Mouse (Mus musculus) urinary bladder, postnatal 36 days (tissue): ENCODE data around the gene Dnmt3b.
"Not testable (repeated sequence)": the region's sequence is repeated elsewhere in the genome, so short reads cannot be mapped to it uniquely, and the experiment has no call there.

ENCODE experiments used
- DNase-seq, 2 experiments: peaks; one replicate each; pipeline ENCODE4 v3.0.0; 2022; ENCODE audit warnings: low spot score in 2 of 2, mixed read lengths in 1 of 2

Dnmt3b gene

GRCm38 (mm10) chr2:153633259-153633658 is 16.0 kb upstream of the Dnmt3b start:
- DNase-seq = no peak

- no peak for DNase-seq
Observed at GRCm38 (mm10) chr2:153638977-153639680, 10.1 kb upstream of the Dnmt3b start.

- DNase-seq = no peak
Observed at GRCm38 (mm10) chr2:153642496-153642895, 6.8 kb upstream of the Dnmt3b start.

GRCm38 (mm10) chr2:153642999-153643398 is 6.3 kb upstream of the Dnmt3b start:
- DNase-seq = no peak

GRCm38 (mm10) chr2:153648773-153649297 is 415 bp upstream of the Dnmt3b start:
- no peak for DNase-seq

GRCm38 (mm10) chr2:153650014-153650687 is 901 bp downstream of the Dnmt3b start:
- DNase-seq = peak; percentile 3 to 20

GRCm38 (mm10) chr2:153651681-153652080 is 2.4 kb downstream of the Dnmt3b start:
- no peak for DNase-seq

- not testable (repeated sequence) for DNase-seq
Observed at GRCm38 (mm10) chr2:153657659-153658058, 8.4 kb downstream of the Dnmt3b start.

- DNase-seq = no peak
Observed at GRCm38 (mm10) chr2:153660616-153661015, 11.4 kb downstream of the Dnmt3b start.

- no peak for DNase-seq
Observed at GRCm38 (mm10) chr2:153665401-153665800, 16.2 kb downstream of the Dnmt3b start.

- no peak for DNase-seq
Observed at GRCm38 (mm10) chr2:153668754-153669376, 19.6 kb downstream of the Dnmt3b start.

- DNase-seq = no peak
Observed at GRCm38 (mm10) chr2:153670111-153670510, 20.9 kb downstream of the Dnmt3b start.

- no peak for DNase-seq
Observed at GRCm38 (mm10) chr2:153672619-153673018, 23.4 kb downstream of the Dnmt3b start.

- DNase-seq = not testable (repeated sequence)
Observed at GRCm38 (mm10) chr2:153675364-153675763, 26.1 kb downstream of the Dnmt3b start.

GRCm38 (mm10) chr2:153676944-153677343 is 27.7 kb downstream of the Dnmt3b start:
- no peak for DNase-seq

GRCm38 (mm10) chr2:153677550-153677949 is 28.3 kb downstream of the Dnmt3b start:
- DNase-seq = no peak

- no peak for DNase-seq
Observed at GRCm38 (mm10) chr2:153679959-153680358, 30.7 kb downstream of the Dnmt3b start.

- not testable (repeated sequence) for DNase-seq
Observed at GRCm38 (mm10) chr2:153693413-153693812, 44.2 kb downstream of the Dnmt3b start.

- DNase-seq = peak; percentile 19 to 41
Observed at GRCm38 (mm10) chr2:153694462-153695085, 45.3 kb downstream of the Dnmt3b start.

GRCm38 (mm10) chr2:153696352-153696751 is 47.1 kb downstream of the Dnmt3b start, which contains the start of gene Dnmt3c:
TSS of gene Dnmt3c (plus strand) at chr2:153696652.
- no peak for DNase-seq

GRCm38 (mm10) chr2:153703389-153703788 is 54.1 kb downstream of the Dnmt3b start:
- DNase-seq = no peak
